Mouse (Mus musculus) spleen, adult 2 months (tissue): ENCODE measurements around the gene Fstl1.

Experiments
- CTCF ChIP-seq: fragments of 200-500 bp; IDR thresholded peaks from 2 replicates; pipeline ENCODE4 v1.5.1; 2011; ENCODE audit warnings: mild to moderate bottlenecking, inconsistent platforms; ENCODE audit not compliant: insufficient read depth, insufficient read length, insufficient replicate concordance; ENCODE audit errors: extremely low read depth
- POLR2A ChIP-seq: fragments of 200-500 bp; IDR thresholded peaks from 2 replicates; pipeline ENCODE4 v1.6.1; 2011; ENCODE audit warnings: low read depth, low read length, inconsistent platforms

GRCm38 (mm10) chr16:37831041-37831440 is 54.4 kb downstream of the Fstl1 start:
- no peak for TF ChIP-seq POLR2A
- TF ChIP-seq CTCF, result no peak
